Mouse (Mus musculus) monocyte, adult 59 days (primary cell): ENCODE results near the gene Gm10663. TPM values are rescaled to one million over a fixed set of nuclear protein-coding genes. Genes with fewer than 3 reads are reported as not detected.

Experiments used
- total RNA-seq, 2 experiments: library from RNA; stranded (reverse); gene quantifications; one replicate each; pipeline ENCODE4 v1.2.4; 2023

The Gm10663 gene
- total RNA-seq, result not detected

DNA sequence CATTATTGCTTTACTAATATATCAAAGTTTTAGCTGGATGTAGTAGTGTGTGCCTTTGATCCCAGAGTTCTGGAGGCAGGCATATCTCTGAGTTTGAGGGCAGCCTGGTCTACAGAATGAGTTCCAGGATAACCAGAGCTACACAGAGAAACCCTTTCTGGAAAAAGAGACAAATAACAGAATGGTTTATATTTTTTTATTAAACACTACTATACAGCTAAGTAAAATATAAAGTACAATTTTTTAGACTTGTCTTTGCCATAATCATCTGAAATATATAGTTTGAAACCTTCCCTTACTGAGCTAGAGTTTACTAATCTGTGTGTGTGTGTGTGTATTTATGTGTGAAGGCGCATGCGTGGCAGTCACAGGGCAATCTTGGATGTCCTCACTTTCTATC is at the start of gene Gm10663:
Gm10663 (plus strand) TSS at position 301 of the 400 bp plus-strand sequence.

DNA sequence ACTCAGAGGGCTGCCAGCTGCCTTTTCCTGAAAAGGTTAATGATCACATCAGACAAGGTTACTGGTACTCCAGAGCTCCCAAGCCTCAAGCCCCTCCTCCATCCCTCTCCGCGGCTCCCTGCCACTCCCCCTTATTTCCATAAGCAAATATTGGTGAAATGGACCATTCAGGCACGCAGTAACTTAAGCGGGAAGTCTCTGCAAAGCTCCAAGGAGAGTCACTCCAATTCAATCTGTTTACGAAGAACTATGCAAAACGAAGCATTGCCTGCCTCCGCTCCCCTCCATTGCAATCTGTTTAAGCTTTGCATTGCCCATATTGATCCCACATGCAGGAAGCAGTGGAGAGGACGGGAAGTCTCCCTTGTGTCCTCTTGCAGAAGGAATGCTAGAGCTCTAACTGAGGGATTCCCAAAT is 37.7 kb upstream of the Gm10663 start, which contains the start of gene Apela:
Apela (minus strand) TSS at position 220 of the 417 bp plus-strand sequence.

Other genes starting within 250 kb of the Gm10663 start
- 10 to 100 TPM; 49.2 to 49.7 TPM for gene Klhl2, start 225.0 kb upstream of the Gm10663 start, total RNA-seq
- gene Tmem192, start 127.8 kb upstream of the Gm10663 start, total RNA-seq, result 10 to 100 TPM; 43.7 to 50.3 TPM
- gene Trim75, start 87.2 kb upstream of the Gm10663 start, total RNA-seq, result not detected
- gene Trim61, start 56.5 kb upstream of the Gm10663 start, total RNA-seq, result not detected
- gene Trim60, start 56.4 kb upstream of the Gm10663 start, total RNA-seq, result not detected
- gene Apela, start 37.7 kb upstream of the Gm10663 start, total RNA-seq, result not detected
- gene BC030870, start 54.5 kb downstream of the Gm10663 start, total RNA-seq, result not detected